Mouse (Mus musculus): Measurements from ENCODE around the gene Veph1. TPM values are rescaled to one million over a fixed set of nuclear protein-coding genes. Genes with fewer than 3 reads are reported as not detected.
A peak's percentile ranks its signal among the peaks of the same experiment; 100 is the strongest.
"Not testable (repeated sequence)": the region's sequence is repeated elsewhere in the genome, so short reads cannot be mapped to it uniquely, and the experiment has no call there.

Veph1 gene
- polyA plus RNA-seq, 1 experiment from 2014 or later = 17.7 TPM

DNA sequence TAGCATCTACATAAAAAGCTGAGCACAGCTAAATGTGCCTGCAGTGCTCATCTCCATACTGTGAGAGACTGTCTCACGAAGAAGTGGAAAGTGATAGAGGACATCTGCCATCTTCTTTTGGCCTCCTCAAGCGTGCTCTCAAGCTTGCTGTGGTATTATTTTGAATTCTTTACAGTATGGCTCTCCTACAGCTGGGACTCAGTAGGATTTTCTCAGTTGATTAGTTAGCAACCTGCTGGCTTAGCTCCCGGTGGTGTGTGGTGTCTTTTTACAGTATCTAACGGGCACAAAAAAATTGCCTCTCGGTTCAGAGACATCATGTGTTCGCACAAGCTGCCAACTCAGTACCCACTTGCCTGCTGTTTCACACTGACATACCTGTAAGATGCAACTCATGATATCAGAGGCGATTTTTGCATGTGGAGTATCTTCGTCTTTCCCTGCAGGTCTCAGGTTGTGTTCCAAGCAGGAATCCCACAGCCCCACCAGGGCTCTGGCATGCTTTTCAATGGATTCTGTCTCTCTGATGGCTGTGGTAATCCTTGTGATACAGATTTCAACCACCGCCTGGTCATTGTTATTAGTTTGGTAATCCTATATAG is 42.0 kb downstream of the Veph1 start:
- DNase-seq (ENCODE audit: low spot score) (no peak), ATAC-seq (replicated peaks; ENCODE audit: low FRiP score) (no peak)
- no peaks in the 10 kb centered on the region for H3K27me3 ChIP-seq (ENCODE audit: control insufficient read depth, insufficient read depth, low read length)
- 84% methylated on average over 9 of the region's 9 CpGs for WGBS
- no peak overlapping the region for H3K27ac ChIP-seq (ENCODE audit: low read depth, low read length)
- H3K36me3 ChIP-seq (ENCODE audit: control insufficient read depth, insufficient read depth, low read length) = no peaks in the 10 kb centered on the region
- H3K4me2 ChIP-seq (ENCODE audit: low read depth, low read length, severe bottlenecking) = no peak overlapping the region
- H3K9me3 ChIP-seq (ENCODE audit: control insufficient read depth, low read length) = no peaks in the 10 kb centered on the region
- H3K9ac ChIP-seq (ENCODE audit: low read length) = no peak overlapping the region
- H3K4me3 ChIP-seq (ENCODE audit: low read depth, low read length) = no peak overlapping the region
- no peaks in the 10 kb centered on the region for H3K4me1 ChIP-seq (replicated peaks; ENCODE audit: control insufficient read depth, insufficient read depth, low read length)

DNA sequence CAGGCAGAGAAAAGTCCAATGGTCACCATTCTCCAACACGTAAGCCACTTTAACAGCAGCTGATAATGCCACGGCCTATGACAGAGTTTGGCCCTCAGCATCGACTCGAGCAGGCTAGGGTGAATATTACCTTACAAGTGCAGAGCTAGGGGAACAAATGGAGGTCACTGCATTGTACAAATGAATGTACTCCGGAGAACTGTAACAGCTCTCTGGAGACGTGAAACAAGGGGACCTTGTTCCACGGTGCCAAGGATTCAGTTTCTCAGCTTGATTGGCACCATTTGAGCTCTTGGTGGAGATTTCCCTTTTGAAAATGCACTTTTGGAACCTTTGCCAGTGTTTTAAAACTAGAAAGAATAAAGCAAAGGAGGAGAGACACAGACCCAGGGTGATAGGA is 44.8 kb downstream of the Veph1 start:
- no peaks in the 10 kb centered on the region for H3K9me3 ChIP-seq (ENCODE audit: control insufficient read depth, low read length)
- no peaks in the 10 kb centered on the region for H3K36me3 ChIP-seq (ENCODE audit: control insufficient read depth, insufficient read depth, low read length)
- 79% methylated on average over 7 of the region's 7 CpGs for WGBS
- no peak for ATAC-seq (replicated peaks; ENCODE audit: low FRiP score)
- no peak overlapping the region for H3K4me3 ChIP-seq (ENCODE audit: low read depth, low read length)
- H3K9ac ChIP-seq (ENCODE audit: low read length) = no peak overlapping the region
- no peaks in the 10 kb centered on the region for H3K27me3 ChIP-seq (ENCODE audit: control insufficient read depth, insufficient read depth, low read length)
- H3K4me1 ChIP-seq (replicated peaks; ENCODE audit: control insufficient read depth, insufficient read depth, low read length) = no peaks in the 10 kb centered on the region
- no peak overlapping the region; the same call in 1 of the 2 replicates for H3K4me2 ChIP-seq (ENCODE audit: low read depth, low read length, severe bottlenecking)
- no peak overlapping the region for H3K27ac ChIP-seq (ENCODE audit: low read depth, low read length)
- DNase-seq (ENCODE audit: low spot score) = no peak

DNA sequence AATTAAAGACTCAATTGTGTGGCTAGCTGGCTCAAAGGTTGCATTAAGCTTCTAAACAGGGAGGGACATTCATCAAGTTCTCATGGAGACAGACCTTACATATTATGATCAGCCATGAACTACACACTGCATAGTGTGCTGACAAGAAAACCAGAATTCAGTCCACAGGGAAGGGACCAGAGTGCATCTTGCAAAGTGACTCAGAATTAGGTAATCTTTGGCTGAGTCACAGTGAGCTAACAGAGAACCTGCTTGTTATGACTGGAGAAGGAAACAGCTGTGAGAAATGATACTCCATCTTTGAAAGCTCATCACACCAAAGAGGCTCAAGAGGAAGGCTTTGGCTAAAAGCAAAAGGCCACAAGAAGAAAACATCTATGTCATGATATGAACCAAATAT is 56.2 kb downstream of the Veph1 start:
- DNase-seq (ENCODE audit: low spot score) = no peak
- Histone ChIP-seq H3K4me2 (ENCODE audit: low read depth, low read length, severe bottlenecking) (no peak overlapping the region), H3K9me3 (ENCODE audit: control insufficient read depth, low read length) (no peaks in the 10 kb centered on the region), H3K4me1 (replicated peaks; ENCODE audit: control insufficient read depth, insufficient read depth, low read length) (no peaks in the 10 kb centered on the region), H3K27me3 (ENCODE audit: control insufficient read depth, insufficient read depth, low read length) (no peaks in the 10 kb centered on the region), H3K9ac (ENCODE audit: low read length) (no peak overlapping the region), H3K4me3 (ENCODE audit: low read depth, low read length) (no peak overlapping the region), H3K27ac (ENCODE audit: low read depth, low read length) (no peak overlapping the region), H3K36me3 (ENCODE audit: control insufficient read depth, insufficient read depth, low read length) (no peaks in the 10 kb centered on the region)
- no peak for ATAC-seq (replicated peaks; ENCODE audit: low FRiP score)

DNA sequence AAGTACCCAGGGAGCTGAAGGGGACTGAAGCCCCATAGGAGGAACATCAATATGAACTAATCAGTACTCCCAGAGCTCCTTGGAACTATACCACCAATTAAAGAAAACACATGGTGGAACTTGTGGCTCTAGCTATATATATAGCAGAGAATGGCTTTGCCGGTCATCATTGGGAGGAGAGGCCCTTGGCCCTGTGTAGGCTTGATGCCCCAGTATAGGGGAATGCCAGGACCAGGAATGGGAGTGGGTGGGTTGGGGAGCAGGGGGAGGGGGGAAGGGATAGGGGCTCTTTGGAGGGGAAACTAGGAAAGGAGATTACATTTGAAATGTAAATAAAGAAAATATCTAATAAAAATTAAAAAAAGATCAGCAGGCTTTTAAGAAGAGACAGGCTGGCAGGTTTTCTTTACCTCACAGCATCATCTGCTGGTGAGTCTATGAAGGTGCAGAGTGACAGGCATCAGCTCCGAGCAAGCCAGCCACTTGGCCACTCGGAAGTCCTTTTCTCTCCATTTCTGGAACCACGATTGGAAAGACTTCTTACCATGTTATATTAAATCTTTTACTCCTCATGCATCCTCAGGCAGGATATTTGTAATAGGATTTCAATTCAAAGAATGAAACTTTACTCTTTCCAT is 60.3 kb downstream of the Veph1 start:
- 52% methylated on average over 4 of the region's 4 CpGs for WGBS
- not testable (repeated sequence) for H3K9me3 ChIP-seq (ENCODE audit: control insufficient read depth, low read length); ATAC-seq (replicated peaks; ENCODE audit: low FRiP score); H3K4me2 ChIP-seq (ENCODE audit: low read depth, low read length, severe bottlenecking); H3K4me1 ChIP-seq (replicated peaks; ENCODE audit: control insufficient read depth, insufficient read depth, low read length); H3K4me3 ChIP-seq (ENCODE audit: low read depth, low read length); H3K27me3 ChIP-seq (ENCODE audit: control insufficient read depth, insufficient read depth, low read length); H3K9ac ChIP-seq (ENCODE audit: low read length); H3K27ac ChIP-seq (ENCODE audit: low read depth, low read length); H3K36me3 ChIP-seq (ENCODE audit: control insufficient read depth, insufficient read depth, low read length); DNase-seq (ENCODE audit: low spot score)

DNA sequence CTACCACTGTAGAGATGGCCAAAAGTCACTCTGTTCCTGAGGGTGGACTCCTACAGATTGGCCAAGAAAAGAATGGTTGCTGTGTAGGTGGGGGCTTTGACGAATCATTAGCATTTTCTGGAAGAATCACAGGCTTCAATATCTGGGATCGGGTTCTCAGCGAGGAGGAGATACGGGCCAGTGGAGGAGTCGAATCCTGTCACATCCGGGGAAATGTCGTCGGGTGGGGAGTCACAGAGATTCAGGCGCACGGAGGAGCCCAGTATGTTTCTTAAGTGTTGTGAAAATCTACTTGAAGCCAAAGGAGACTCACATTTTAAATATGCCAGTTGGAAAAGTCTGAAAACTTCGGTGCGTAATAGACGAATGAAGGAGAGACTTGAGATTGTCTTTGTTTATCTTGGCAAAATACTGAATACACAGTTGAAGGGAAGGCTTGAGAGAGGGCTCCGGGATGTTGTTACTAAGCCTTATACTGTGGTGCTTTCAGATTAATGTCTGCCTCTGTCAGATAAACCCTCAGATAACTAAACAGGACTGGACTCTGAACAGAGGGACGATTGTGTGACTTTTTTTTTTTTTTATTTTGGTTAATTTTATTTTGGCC is 71.6 kb downstream of the Veph1 start:
- Histone ChIP-seq H3K4me1 (replicated peaks; ENCODE audit: control insufficient read depth, insufficient read depth, low read length) (no peaks in the 10 kb centered on the region), H3K9me3 (ENCODE audit: control insufficient read depth, low read length) (no peaks in the 10 kb centered on the region), H3K4me3 (ENCODE audit: low read depth, low read length) (no peak overlapping the region), H3K27ac (ENCODE audit: low read depth, low read length) (no peak overlapping the region), H3K4me2 (ENCODE audit: low read depth, low read length, severe bottlenecking) (no peak overlapping the region), H3K27me3 (ENCODE audit: control insufficient read depth, insufficient read depth, low read length) (no peaks in the 10 kb centered on the region), H3K36me3 (ENCODE audit: control insufficient read depth, insufficient read depth, low read length) (no peaks in the 10 kb centered on the region; the same call in 1 of the 2 replicates), H3K9ac (ENCODE audit: low read length) (no peak overlapping the region)
- ATAC-seq (replicated peaks; ENCODE audit: low FRiP score) (no peak), DNase-seq (ENCODE audit: low spot score) (no peak)
- WGBS = 89% methylated on average over 15 of the region's 15 CpGs

DNA sequence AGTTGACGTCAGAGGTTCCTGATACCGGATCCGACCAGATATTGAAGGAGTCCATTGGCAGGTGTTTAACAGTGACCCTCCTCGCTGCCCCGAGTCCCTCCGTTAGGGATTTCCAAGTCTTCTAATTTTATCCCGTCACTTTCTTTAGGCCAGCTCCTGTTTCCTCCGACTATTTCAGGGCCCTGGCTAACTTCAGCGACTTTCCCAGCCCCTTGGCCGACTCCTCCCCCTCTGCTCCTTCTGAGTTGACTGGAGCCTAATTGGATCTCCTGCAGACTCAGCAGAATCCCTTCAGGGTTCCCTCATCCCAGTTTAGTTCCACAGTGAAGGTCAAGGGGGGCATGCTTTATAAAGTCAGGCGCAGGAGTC is 75.4 kb downstream of the Veph1 start:
- ATAC-seq (replicated peaks; ENCODE audit: low FRiP score) = peak; percentile 40
- no peaks in the 10 kb centered on the region for H3K27me3 ChIP-seq (ENCODE audit: control insufficient read depth, insufficient read depth, low read length)
- H3K27ac ChIP-seq (ENCODE audit: low read depth, low read length) = no peak overlapping the region
- DNase-seq (ENCODE audit: low spot score) = peak; percentile 68
- H3K9me3 ChIP-seq (ENCODE audit: control insufficient read depth, low read length) = no peaks in the 10 kb centered on the region
- peak overlapping the region; percentile 83 for H3K9ac ChIP-seq (ENCODE audit: low read length)
- peak overlapping the region; percentile 60 for H3K4me3 ChIP-seq (ENCODE audit: low read depth, low read length)
- whole genome bisulfite sequencing = under 1% methylated on average over 11 of the region's 11 CpGs
- no peaks in the 10 kb centered on the region; the same call in 1 of the 2 replicates for H3K36me3 ChIP-seq (ENCODE audit: control insufficient read depth, insufficient read depth, low read length)
- H3K4me1 ChIP-seq (replicated peaks; ENCODE audit: control insufficient read depth, insufficient read depth, low read length) = peaks cover 3% of the 10 kb centered on the region; the same call in 1 of the 2 replicates
- peak overlapping the region; percentile 94 for H3K4me2 ChIP-seq (ENCODE audit: low read depth, low read length, severe bottlenecking)

DNA sequence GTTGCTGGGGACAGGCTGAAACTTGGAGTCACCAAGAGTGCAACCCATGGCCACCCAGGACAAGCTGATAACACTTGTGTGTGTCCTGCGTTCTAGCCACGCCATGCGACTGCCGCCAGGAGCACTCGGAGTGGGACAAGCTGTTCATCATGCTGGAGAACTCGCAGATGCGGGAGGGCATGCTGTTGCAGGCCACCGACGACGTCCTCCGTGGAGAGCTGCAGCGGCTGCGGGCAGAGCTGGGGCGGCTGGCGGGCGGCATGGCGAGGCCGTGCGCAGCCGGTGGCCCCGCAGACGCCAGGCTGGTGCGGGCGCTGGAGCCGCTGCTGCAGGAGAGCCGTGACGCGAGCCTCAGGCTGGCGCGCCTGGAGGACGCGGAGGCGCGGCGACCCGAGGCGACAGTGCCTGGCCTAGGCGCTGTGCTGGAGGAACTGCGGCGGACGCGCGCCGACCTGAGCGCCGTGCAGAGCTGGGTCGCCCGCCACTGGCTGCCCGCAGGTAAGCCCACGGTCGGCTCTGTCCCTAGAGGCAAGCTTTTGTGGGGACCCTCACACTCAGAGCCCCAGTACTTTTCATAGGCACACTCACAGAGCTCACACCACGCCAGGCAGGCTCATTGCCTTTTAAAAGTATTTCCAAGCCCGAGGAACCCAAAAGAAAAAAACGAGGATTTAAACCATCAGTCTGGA is 75.9 kb downstream of the Veph1 start:
- Histone ChIP-seq H3K4me2 (ENCODE audit: low read depth, low read length, severe bottlenecking) (peak overlapping the region; percentile 94), H3K4me3 (ENCODE audit: low read depth, low read length) (peak overlapping the region; percentile 60), H3K9ac (ENCODE audit: low read length) (peak overlapping the region; percentile 83), H3K9me3 (ENCODE audit: control insufficient read depth, low read length) (no peaks in the 10 kb centered on the region), H3K4me1 (replicated peaks; ENCODE audit: control insufficient read depth, insufficient read depth, low read length) (peaks cover 3% of the 10 kb centered on the region; the same call in 1 of the 2 replicates), H3K27ac (ENCODE audit: low read depth, low read length) (peak overlapping the region; percentile 68), H3K36me3 (ENCODE audit: control insufficient read depth, insufficient read depth, low read length) (no peaks in the 10 kb centered on the region; the same call in 1 of the 2 replicates), H3K27me3 (ENCODE audit: control insufficient read depth, insufficient read depth, low read length) (no peaks in the 10 kb centered on the region)
- ATAC-seq (replicated peaks; ENCODE audit: low FRiP score) (peak; percentile 88), DNase-seq (ENCODE audit: low spot score) (peak; percentile 79)
- under 1% methylated on average over 54 of the region's 54 CpGs for WGBS

DNA sequence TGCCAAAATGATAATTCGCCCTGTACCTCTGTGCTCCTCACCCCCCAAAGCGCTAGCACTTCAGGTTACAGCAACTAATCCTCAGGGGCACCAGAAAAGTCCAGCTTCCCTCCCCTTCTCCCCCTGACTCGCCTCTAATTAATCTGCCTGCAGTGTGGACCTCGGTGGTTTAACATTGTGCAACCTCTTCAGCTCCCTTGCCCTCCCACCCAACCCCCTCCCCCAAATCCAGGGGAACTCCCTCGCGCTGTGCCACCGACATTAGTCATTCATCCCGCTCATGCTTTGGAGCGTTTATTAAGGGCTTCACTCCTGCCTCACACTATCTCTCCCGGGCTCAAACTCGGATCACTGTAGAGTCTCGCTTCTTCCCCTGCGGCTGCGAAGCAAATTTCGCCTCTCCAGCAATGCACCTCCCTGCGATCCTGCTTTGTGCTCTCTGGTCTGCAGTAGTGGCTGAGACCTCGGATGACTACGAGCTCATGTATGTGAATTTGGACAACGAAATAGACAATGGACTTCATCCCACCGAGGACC is 76.9 kb downstream of the Veph1 start, which contains the start of gene Ptx3:
Gene Ptx3 (plus strand): TSS at position 256 of the 537 bp plus-strand sequence.
- Histone ChIP-seq H3K9ac (ENCODE audit: low read length) (peak within 1 kb of the TSS; percentile 83), H3K27me3 (ENCODE audit: control insufficient read depth, insufficient read depth, low read length) (no peaks in the 10 kb centered on the region), H3K27ac (ENCODE audit: low read depth, low read length) (peak within 1 kb of the TSS; percentile 68), H3K4me1 (replicated peaks; ENCODE audit: control insufficient read depth, insufficient read depth, low read length) (peaks cover 3% of the 10 kb centered on the region; the same call in 1 of the 2 replicates), H3K4me2 (ENCODE audit: low read depth, low read length, severe bottlenecking) (peak within 1 kb of the TSS; percentile 94), H3K36me3 (ENCODE audit: control insufficient read depth, insufficient read depth, low read length) (no peaks in the 10 kb centered on the region; the same call in 1 of the 2 replicates), H3K4me3 (ENCODE audit: low read depth, low read length) (peak within 1 kb of the TSS; percentile 60), H3K9me3 (ENCODE audit: control insufficient read depth, low read length) (no peaks in the 10 kb centered on the region)
- DNase-seq (ENCODE audit: low spot score) (peak; percentile 63), ATAC-seq (replicated peaks; ENCODE audit: low FRiP score) (peak; percentile 75)
- 2% methylated on average over 20 of the region's 20 CpGs for WGBS

Data from forebrain, embryonic 11.5 days (tissue).